Mouse (Mus musculus) layer of hippocampus, adult 8-10 months (tissue): ENCODE data around the gene Epb41l4b. TPM values are rescaled to one million over a fixed set of nuclear protein-coding genes. Genes with fewer than 3 reads are reported as not detected.

Experiments
- DNase-seq, 2 experiments: peaks; one replicate each; pipeline ENCODE4 v3.0.0; 2022; ENCODE audit warnings: low spot score in 2 of 2
- total RNA-seq, 4 experiments: library from RNA; stranded (reverse); gene quantifications; 2 replicates each; pipeline ENCODE4 v1.2.4; 2022

The Epb41l4b gene
- total RNA-seq, 4 experiments from 2014 or later = 22.2 to 32.4 (median 26.7) TPM

GRCm38 (mm10) chr4:57016366-57017171 lies 126.7 kb downstream of the Epb41l4b start:
- DNase-seq = no peak

- DNase-seq = no peak
Observed at GRCm38 (mm10) chr4:57015032-57015431, 128.2 kb downstream of the Epb41l4b start.

GRCm38 (mm10) chr4:57011454-57012046 lies 131.7 kb downstream of the Epb41l4b start:
- DNase-seq = no peak

- no peak for DNase-seq
Observed at GRCm38 (mm10) chr4:57010919-57011318, 132.3 kb downstream of the Epb41l4b start.

GRCm38 (mm10) chr4:57010425-57010824 lies 132.8 kb downstream of the Epb41l4b start:
- no peak for DNase-seq

GRCm38 (mm10) chr4:57007717-57008116 lies 135.5 kb downstream of the Epb41l4b start:
- no peak for DNase-seq

- no peak for DNase-seq
Observed at GRCm38 (mm10) chr4:57005011-57005410, 138.2 kb downstream of the Epb41l4b start.

GRCm38 (mm10) chr4:57003886-57004285 lies 139.4 kb downstream of the Epb41l4b start:
- DNase-seq = no peak

GRCm38 (mm10) chr4:57002751-57003150 lies 140.5 kb downstream of the Epb41l4b start:
- DNase-seq = no peak

- DNase-seq = no peak
Observed at GRCm38 (mm10) chr4:57001437-57001836, 141.8 kb downstream of the Epb41l4b start.

- no peak for DNase-seq
Observed at GRCm38 (mm10) chr4:56993331-56993730, 149.9 kb downstream of the Epb41l4b start.

GRCm38 (mm10) chr4:56991951-56992350 lies 151.3 kb downstream of the Epb41l4b start:
- no peak for DNase-seq

GRCm38 (mm10) chr4:56990215-56990584 lies 153.0 kb downstream of the Epb41l4b start, which contains the start of gene Frrs1l:
Frrs1l (minus strand) TSS chr4:56990391.
- DNase-seq = peak in 1 of 2 experiments; percentile 64

- peak; percentile 32 to 48 for DNase-seq
Observed at GRCm38 (mm10) chr4:56989431-56990214, 153.6 kb downstream of the Epb41l4b start.

- no peak for DNase-seq
Observed at GRCm38 (mm10) chr4:56965586-56966179, 177.6 kb downstream of the Epb41l4b start.

- no peak for DNase-seq
Observed at GRCm38 (mm10) chr4:56963687-56964086, 179.6 kb downstream of the Epb41l4b start.

GRCm38 (mm10) chr4:56961320-56961925 lies 181.8 kb downstream of the Epb41l4b start:
- no peak for DNase-seq

GRCm38 (mm10) chr4:56957518-56957917 lies 185.7 kb downstream of the Epb41l4b start:
- no peak for DNase-seq

GRCm38 (mm10) chr4:56953235-56953634 lies 190.0 kb downstream of the Epb41l4b start:
- DNase-seq = no peak

- no peak for DNase-seq
Observed at GRCm38 (mm10) chr4:56951701-56952100, 191.5 kb downstream of the Epb41l4b start.

- no peak for DNase-seq
Observed at GRCm38 (mm10) chr4:56949494-56949893, 193.7 kb downstream of the Epb41l4b start.
